Mouse (Mus musculus) erythroid progenitor cell, adult 5-6 weeks (primary cell): ENCODE results near the gene Cyp20a1. TPM values are rescaled to one million over a fixed set of nuclear protein-coding genes. Genes with fewer than 3 reads are reported as not detected.
A peak's percentile ranks its signal among the peaks of the same experiment; 100 is the strongest.

Source experiments
- ATAC-seq: replicated peaks from 2 replicates; pipeline ENCODE4 v1.8.0; 2016; ENCODE audit warnings: moderate number of reproducible peaks, mild to moderate bottlenecking, moderate TSS enrichment, inconsistent platforms; ENCODE audit not compliant: poor library complexity, low FRiP score, severe bottlenecking
- total RNA-seq, 2 experiments: library from RNA; stranded (forward) in 1 of 2; stranded (reverse) in 1 of 2; fragments of 150-400 nt in 1 of 2; fragments of 186-747, 209-891 nt in 1 of 2; gene quantifications; 2 replicates each; pipeline versions ENCODE4 v1.2.3 to v1.2.4; 2015 to 2017; ENCODE audit warnings: low replicate concordance in 2 of 2

Cyp20a1 gene
- total RNA-seq (2015; ENCODE audit: low replicate concordance) (1.7 TPM in 1 of 2 replicates, not detected in the other), total RNA-seq (2017; ENCODE audit: low replicate concordance) (7.4 and 10.1 TPM in 2 replicates)

DNA sequence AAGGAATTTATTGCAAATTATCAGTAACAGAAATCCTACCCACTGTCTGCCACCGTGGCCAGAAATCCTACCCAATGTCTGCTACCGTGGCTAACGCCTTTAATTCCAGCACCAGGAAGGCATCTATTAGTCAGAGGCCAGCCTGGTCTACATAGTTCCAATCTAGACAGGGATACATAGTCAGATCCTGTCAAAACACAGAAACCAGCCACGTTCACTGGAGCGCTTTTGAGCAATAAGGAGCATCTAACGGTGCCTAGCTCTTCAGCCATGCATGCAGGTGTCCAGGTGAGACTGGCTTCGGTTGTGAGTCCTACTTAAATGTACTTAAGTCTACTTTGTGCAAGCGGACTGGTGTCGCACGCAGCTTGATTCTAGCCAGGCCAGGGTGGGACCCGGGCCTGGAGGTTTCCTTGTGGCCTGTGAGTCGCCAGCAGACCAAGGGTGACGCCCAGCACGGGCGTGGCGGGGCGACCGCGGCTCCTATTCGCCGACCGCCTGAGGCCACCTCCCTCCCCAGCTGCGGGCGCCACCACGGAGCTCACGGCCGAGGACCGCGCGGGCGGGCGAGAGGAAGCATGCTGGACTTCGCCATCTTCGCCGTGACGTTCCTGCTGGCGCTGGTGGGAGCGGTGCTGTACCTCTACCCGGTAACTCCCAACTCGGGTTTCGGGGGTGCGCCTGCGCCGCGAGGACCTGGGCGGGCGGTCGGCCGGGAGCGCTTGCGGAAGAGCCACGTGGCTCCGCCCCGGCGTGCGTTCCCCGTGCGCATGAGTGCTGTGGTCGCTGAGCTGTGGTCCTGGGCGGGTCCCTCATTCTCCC, at the start of gene Cyp20a1:
TSS of gene Cyp20a1 (plus strand) at position 516 of the 822 bp plus-strand sequence.
- peak; percentile 99 for ATAC-seq

DNA sequence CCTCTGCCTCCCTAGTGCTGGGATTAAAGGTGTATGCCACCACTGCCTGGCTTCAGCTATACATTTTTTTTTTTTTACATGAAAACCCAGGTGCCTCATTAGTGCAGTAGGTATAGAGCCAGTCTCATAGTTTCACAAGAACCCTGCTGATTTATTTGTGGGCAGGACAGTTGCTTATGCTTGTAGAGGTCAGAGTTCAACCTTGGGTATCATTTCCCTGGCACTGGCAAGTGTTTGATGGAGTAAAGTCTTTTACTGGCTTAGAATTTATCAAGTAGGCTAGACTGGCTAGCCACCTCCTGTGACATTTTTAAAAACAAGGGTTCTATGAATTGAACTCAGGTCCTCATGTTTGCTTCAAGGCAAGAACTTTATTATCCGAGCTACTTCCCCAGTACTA, 49.2 kb upstream of the Cyp20a1 start:
- ATAC-seq: no peak

DNA sequence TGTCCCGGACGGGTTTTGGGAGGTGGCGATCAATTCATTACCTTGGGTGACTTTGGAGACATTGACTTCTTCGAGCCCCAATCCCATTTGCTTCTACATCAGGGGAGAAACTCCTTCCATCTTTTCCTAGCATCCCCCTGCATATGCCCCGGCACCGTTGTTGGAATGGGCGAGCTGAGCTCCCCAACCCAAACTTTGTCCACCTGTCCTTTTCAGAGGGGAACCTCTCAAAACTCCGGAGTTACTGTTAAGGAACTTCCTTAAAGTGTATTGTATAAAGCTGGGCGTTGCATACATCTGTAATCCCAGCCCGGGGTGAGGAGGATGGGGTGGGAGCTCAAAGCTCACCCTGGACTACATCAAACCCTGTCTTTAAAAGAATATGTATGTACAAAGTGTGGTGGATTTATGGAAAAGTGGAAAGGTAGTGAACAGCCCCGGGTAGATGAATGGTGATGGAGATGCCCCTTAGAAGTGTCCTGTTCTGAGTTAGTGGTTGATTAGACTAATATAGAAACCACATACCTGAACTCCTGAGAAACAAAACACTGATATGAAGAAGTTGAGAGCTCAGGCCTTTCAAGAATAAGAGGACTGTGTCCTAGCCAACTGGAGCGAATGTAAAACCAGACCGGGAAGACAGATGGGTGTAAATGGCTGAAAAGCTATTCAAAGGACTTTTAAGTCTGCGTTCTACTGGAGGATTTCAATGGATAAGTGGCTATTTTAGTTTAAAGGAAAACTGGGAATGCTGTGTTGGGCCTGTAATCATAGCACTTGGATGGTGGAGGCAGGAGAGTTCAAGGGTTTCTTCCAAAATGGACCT, 720 bp downstream of the Cyp20a1 start:
- ATAC-seq: no peak

DNA sequence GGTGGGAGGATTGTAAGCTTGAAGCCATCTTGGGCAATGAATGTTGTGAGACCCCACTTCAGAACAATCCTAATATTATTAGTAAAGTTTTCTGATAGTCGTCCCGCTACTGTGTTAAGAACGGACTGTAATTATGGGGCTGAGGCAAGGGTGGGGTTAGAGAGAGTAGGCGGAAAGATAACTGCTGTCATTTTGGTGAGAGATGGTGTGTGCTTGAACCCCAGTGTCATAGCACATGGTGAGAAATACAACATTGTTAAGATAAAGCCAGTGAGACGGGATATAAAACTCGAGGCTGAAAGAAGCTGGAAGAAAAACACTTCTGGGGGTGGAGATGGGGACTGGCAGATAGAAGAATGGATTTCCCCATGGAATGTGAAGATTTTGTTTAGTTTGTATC, 1.5 kb downstream of the Cyp20a1 start:
- no peak for ATAC-seq

DNA sequence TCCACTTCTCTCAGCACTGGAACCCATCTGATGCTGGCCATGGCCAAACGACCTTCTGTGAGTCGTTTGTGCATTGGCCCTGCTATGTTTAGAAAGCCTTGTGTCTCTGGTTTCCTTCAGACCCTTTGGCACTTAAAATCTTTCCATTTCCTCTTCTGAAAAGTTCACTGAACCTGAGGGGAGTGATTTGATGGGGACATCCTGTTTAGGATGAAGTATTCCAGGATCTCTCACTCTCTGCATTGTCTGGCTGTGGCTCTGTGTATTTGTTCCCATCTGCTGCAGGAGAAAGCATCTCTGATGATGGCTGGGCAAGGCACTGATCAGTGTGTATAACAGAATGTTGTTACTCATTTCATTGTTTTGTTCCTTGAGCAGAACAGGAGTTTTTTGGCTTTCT, 2.6 kb downstream of the Cyp20a1 start:
- ATAC-seq: no peak

DNA sequence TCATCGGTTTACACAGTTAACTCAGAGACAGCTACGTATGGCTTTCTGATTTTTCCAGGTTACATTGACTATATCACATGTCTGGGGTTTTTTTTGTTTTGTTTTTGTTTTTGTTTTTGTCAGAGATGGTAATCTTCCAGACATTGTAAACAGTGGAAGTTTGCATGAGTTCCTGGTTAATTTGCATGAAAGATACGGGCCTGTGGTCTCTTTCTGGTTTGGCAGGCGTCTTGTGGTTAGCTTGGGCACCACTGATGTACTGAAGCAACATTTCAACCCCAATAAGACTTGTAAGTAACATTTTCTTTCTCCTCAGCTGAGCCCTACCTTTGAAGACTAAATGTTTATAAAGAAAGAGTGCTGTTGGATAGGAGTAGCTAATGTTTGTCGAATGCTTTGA, 9.7 kb downstream of the Cyp20a1 start:
- no peak for ATAC-seq

DNA sequence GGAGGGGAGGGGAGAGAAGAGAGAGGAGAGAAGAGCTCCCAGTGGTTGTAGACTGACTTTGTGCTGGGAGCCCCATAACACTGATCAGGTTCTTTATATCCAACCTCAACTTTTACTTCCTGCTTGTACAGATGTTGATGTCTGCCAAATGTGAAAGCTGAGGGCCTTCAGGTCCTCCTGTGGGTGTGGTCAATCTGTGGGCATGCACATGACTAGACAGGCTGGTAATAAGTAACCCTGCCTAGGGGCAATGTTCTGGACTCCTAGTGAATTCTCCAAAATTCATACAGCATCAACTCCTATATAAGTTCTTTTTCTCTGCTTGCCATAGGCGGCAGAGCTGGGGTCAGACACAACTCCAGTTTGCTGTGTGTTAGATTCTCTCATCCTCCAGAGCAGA, 18.5 kb downstream of the Cyp20a1 start:
- no peak for ATAC-seq

DNA sequence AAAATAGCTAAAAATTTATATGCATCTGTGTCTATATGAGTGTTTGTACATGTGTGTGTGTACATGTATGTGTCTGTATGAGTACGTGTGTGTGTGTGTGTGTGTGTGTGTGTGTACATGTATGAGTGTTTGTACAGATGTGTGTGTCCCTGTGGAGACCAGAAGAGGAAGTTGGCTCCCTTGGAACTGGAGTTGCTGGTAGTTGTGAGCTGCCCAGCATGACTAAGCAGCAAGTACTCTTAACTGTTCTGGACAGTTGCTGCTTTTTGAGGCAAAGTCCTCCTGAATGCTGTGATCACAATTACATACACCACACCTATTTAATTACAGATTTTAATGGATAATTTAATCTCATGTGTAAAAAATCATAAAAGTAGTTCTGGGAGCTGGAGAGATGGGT, 33.4 kb downstream of the Cyp20a1 start:
- ATAC-seq: no peak

DNA sequence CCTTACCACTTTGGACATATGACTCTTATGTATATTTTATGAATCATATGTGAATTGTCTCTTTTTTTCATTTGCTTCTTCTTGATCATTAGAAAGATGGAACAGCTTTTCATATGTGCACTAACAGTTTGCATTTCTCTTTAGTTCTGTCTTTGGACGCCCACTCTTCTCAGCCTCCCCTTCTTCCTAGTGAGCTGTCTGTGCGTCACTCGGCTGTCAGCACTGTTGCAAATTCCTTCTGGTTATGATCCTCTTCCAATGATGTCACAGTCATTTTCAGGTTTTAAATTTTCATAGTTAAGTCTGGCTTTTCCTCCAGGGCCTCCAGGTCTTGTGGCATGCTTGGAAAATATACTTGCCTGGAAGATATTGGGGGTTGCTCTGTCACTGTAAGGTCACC, 38.8 kb downstream of the Cyp20a1 start:
- ATAC-seq: no peak

DNA sequence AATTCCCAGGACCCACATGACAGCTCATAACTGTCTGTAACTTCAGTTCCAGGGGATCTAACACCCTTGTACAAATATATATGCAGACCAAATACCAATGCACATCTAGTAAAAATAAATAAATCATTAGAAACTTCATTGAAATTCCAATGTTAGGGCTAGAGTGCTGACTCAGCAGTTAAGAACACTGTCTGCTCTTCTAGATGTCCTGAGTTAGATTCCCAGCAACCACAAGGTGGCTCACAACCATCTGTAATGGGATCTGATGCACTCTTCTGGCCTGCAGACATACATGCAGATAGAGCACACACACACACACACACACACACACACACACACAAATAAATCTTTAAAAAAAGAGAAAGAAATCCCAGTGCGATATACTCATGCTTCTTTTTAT, 61.7 kb downstream of the Cyp20a1 start:
- no peak for ATAC-seq

DNA sequence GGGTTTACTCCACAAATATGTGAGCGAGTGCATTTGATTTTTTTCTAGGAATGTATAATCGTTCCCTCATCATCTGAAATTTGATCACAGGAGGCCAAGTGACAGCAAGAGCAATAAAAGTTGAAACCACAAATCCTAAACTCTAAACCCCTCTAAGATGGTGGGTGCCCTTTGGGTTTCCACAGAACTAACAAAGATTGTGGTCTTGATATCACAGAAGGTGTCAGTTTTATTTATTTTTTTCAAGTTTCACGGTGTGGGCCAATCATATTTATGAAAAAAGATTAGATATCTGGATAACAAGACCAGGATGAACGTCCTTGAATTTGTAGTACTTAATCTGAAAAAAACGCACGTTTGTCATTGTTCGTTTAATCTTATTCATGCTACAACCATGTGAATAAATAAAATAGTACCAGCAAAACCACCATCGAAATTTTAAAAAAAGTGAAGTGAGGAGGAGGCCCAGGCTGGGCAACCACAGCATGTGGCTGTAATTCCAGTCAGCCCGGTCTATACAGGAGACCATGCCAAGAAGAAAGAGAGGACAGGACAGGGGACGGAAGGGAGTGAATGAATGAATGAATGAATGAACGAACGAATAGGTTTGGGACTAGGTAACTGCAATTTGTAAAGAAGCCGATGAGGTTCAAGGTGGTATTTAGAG, 65.5 kb downstream of the Cyp20a1 start:
- no peak for ATAC-seq

DNA sequence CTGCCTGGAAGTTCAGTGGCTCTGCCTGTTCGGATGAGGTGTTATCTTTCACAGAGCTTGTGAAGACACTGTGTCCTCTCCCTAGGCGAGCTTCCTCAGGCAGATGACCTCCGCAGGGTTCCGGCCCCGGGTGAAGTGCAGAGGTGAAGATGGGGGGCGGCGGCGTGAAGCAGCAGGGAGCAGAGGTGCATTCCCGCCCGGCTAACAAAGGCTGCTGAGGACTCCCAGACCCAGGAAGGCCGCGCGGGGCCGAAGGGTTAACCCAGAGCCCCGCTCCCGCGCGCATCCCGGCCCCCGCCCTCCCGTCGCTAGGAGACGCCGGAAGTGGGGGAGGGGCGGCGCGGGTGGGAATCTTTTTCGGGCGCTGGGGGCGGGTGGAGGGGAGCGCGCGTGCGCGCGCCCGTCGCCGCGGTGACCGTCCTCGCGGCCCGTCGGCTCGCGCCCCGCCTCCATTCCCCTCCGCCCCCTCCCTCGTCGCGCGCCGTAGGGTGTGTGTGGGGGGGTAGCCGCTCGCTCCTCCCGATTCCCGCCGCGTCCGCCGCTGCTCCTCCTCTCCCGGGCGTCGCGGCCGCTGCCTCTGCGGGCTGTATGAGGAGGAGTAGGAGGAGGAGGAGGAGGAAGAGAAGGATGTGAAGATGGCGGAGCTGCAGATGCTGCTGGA, 66.2 kb downstream of the Cyp20a1 start, which contains the start of gene Abi2:
TSS of gene Abi2 (plus strand) at position 452 of the 661 bp plus-strand sequence.
- ATAC-seq: peak; percentile 68

DNA sequence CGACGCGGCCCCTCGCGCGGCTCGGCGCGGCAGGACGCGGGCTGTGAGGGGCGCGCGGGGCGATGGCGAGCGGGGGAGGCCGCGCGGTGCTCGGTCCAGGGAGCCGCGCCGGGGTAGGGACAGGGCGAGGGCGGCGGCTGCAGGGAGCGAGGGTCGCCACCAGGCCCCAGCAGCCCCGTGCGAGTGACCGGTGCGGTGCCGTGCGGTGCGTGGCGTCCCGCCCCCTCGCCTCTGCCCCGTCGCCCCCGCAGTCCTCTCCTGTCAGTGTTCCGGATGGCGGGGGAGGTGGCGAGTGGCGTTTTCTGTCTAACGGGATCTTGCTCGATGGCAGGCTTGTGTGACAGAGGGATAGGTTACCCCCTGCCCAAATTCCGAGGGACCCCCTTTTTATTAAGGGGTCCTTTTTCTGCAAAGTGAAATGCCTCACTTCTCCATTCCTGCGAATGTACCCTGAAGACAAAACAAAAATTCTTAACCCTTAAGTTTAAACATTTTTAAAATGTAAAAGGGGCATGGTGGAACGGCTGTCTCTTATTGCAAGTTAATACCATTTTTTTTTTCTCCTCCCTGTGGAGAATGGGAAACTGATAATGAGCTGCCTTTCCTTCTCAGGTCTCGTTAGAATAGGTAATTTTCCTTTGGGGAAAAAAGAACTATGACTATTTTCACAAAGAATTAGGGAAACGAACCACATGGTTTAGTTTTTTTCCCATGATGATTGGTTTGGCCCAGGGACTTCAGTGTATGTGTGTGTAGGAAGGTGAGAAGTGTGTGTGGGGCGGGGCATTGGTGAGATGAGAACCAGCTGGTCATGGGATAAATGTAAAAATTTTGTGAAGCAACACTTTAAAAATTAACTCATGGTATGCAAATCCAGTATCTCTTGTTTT, 67.0 kb downstream of the Cyp20a1 start:
- 0 out of 2 replicates have a peak, but pooled peaks have one; percentile 28 for ATAC-seq

DNA sequence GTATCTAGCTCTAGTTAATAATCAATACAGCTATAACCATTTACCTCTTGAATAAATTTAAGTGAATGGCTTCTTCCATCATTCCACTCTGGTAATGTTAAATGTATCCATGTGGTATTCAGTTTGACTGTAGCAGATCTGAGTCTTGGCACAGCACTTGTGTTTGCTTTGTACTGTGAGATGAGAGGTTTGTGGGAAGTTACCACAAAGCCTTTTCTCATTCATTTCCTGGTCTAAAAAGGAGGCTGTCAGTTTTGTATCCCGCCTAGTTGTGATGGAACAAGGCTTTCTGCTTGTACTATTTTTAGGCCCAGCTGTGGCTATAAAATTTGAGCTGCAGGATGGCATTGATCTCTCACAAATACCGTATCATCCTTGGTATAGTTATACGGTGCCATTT, 73.6 kb downstream of the Cyp20a1 start:
- no peak for ATAC-seq

DNA sequence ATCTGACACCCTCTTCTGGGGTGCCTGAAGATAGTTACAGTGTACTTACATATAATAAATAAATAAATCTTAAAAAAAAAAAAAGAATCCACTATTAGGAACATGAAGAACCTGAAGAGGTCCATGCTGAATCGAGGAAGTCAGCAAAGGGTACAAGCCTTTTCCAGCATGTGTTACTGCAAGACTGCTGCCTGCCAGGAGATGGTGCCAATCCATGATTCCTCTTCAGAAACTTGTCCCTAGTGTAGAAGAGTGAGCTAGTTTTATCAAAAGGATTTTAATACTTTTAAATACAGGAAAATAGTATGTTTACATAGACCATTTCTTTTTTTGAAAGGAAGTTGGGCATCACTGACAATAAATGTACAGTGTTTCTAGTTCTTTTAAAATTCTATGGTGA, 80.8 kb downstream of the Cyp20a1 start:
- ATAC-seq: no peak

DNA sequence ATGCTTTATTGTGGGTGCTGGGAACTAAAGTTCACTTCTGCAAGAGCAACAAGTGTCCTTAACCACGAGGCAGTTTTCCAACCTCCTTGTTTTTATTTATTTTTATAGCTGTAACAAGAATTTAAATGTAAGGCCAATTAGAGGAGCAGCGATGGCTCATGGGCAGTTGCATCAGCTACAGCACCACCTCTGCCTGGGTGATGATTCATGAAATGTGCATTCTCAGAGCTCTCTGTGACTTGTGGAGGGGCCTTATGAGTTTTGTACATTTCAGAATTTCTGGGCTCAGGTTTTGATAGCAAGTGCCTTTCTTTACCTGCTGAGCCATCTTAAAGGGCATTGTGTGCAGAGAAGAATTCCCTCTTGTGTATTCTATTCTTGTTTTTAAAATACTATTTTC, 85.2 kb downstream of the Cyp20a1 start:
- no peak for ATAC-seq

DNA sequence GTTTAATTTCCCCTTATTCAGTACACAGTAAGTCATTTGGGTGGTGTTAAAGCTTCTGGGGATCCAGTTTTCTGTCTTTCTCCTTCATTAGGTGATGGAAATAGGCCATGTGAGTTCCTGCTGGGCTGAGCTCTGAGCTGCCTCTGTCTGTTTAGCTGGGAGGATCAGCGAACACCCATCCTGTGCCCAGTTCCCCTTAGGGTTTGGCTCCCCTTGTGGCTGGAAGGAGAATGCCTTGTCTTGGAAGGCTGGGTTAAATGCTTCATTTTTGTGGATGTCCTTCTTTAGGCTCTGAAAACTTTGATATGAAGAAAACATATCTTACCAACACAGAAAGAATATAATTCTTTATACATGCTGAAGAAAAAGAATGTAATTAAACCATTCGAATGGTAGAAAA, 85.8 kb downstream of the Cyp20a1 start:
- no peak; the same call in 1 of the 2 replicates for ATAC-seq

DNA sequence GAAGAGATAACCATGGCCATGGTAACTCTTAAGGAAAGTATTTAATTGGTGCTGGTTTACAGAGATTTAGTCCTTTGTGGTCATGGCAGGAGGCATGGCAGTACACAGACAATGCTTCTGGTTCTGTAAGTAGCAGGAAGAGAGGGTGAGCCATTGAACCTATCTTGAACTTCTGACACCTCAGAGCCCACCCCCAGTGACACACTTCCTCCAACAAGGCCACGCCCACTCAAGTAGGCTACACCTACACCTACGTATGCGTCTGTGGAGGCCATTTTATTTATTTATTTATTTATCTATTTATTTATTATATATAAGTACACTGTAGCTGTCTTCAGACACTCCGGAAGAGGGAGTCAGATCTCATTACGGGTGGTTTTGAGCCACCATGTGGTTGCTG, 88.4 kb downstream of the Cyp20a1 start:
- no peak for ATAC-seq

DNA sequence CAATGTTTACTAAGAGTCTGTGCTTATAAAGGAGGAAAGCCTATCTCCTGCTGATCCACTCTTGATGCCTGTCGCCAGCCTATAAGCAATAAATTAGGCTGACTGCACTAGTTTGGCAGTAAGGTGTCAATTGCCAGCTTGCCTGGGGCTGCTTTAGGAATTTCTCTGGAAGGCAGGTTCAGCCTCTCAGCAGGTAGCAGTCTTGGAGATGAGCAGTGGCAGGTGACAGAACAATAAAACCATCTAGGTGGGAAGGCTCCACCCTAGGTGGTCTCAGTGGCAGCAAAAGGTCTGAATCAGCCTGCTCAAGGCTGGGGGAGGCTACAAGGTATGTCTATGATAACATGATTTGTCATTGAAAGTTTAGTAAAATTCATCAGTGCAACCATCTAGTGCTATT, 89.4 kb downstream of the Cyp20a1 start:
- ATAC-seq: no peak
